Mouse (Mus musculus) embryo, embryonic 11 days (tissue): ENCODE results near the gene Map7d2.

Source experiments
- DNase-seq: peaks from one replicate; pipeline ENCODE4 v3.0.0-alpha.2; 2015

The Map7d2 gene

DNA sequence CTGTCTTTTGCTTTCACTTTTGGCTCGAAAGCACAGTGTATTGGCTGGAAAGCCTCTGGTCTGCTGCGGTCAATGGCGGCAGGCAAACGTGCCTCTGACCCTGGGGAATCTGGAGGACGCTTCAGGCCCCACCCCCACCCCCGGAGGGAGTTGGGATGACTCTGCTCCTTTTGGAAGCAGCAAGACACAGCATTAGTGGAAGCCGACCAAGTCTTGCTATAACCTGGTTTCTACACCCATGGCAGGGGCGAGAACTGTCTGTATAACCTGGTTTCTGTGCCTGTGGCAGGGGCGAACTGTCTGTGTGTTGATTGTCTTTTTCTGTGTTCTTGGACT, 96.3 kb downstream of the Map7d2 start:
- no peak for DNase-seq

DNA sequence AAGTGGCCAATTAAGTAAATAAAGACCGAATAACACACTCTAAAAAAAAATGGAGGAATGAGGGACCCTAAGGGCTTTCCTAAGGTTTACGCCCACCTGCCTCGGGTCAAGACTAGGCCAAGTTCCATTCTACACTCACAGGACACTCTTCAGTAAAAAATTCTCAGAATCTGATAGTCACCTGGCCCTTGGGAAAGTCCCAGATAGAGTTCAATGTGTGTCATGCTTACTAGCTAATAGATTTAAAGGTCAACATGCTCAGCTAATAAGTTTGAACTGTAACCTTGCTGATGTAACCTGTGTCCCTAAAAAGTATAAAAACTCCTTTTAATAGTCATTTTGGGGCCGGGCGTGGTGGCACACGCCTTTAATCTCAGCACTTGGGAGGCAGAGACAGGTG, 101.2 kb downstream of the Map7d2 start:
- no peak for DNase-seq

DNA sequence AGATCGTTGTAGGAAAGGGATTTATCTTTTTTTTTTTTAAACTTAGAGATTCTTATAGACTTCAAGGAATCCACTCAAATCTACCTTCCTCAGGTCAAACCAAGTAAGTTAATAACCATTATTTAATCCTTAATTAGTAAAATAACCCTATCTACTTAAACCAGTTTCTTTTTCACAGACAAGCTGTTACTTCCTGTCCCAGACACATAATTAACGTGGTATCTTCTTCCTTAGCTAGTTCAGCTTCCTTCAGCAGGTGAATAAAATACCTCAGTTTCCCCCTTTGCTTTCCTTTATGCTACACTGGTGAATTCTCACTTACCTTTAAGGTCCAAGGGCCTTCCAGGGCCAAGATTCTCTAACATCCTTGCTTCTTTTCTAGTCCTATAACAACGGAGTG, 107.4 kb downstream of the Map7d2 start:
- no peak for DNase-seq

DNA sequence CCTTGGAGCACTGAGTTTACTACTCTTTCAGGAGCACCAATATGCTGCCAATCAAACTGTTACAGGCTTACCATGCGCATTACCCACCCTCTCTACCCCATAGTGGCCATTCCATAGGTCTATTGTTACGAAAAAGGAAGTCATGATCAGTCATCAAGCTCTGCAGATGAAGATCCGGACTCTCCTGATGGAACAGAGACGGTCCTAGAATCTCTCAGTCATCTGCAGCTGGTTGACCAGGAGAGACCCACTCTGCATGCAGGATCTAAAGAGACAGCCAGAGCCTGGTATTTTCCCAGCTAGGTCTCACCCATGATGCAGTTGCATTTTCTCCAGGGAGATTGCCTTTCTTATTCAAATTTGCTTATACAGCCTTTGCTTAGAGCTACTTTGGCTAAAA, 108.3 kb downstream of the Map7d2 start:
- DNase-seq = no peak

DNA sequence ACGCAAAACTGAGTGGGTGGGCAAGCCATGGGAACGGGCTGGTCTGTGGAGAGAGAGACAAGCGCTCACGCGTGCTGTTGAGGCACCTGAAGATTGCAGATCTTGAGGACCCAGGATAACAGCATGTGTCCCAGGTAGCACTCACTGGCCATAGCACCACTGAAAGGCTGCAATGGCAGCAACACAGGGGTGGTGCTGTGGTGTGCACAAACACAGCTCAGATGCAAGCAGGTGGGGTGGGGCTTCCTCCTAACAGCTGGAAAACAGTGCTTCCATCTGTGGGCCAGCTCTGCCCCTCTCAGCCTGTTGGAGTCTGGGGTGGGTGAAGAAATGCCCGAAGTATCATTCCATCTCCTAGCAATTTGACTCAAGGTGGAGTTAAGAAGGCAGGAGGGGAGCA, 112.0 kb downstream of the Map7d2 start, which contains the start of gene Bclaf3:
TSS of gene Bclaf3 (plus strand) at position 301 of the 400 bp plus-strand sequence.
- DNase-seq = no peak

DNA sequence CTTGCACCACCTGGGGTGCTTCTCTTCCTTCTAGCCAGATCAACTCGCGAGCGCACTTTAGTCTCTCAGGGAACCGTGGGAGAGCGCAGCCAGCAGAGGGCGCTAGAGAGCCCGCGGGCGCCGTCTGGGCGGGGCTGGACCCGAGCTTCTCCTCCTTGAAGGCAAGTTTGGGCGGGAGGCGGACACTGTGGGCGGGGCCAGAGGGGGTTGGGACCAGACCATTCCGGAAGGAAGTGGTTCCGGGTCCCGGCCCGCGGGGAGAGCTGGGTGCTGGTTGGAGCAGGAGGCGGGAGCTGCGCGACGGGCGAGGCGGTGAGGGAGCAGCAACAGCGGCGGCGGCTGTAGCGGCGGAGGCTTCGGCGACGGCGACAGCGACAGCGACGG, 118.0 kb downstream of the Map7d2 start:
- DNase-seq = peak; percentile 94

DNA sequence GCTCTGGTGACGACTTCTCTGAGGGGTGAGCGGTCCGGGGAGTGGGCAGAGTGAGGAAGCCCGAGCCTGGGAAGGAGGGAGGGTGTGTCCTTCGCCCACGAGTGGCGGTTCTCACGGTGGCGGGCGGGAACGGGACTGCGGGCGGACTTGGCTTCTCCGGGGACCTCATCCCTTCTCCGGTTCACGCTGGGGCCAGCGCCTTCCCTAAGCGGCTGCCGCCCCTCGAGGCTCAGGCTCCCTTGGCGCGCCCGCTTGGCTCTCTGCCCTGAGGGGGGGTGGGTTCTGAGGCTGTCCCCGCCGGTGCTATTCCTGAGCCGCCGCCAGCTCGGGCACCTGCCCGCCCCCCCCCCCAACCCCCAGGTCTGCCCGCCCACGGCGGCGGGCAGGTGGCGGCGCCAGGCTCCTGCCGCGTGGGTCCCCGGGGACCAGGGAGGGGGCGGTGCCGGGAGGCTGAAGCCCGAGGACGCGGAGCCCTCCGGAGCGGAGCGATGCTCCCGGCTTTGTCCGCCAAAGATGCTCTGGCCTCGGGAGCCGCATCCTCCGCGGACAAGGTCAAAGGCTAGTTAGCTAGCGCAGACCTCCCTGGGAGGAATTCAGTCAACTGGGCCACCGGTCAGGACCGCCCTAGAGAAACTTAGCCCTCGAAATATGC, 118.6 kb downstream of the Map7d2 start:
- peak; percentile 49 for DNase-seq

DNA sequence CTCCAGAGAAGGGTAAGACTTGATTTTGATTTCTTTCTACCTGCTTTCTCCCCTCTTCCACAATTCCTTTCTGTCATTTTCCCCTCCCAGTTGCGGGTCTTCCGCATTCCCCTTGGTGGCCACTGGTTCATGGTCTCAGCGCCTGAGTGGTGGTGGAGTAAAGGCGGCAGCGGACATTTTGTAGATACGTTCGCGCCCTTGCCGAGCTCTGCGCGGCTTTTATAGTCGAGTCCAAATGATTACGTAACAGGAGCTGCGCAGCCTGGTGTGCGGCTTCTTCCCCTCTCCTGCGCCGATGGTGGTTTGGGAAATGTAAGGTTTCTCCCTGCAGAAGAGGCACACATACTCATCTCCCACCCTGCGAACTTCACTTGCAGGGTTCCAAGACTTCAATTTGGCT, 127.6 kb downstream of the Map7d2 start:
- no peak for DNase-seq

DNA sequence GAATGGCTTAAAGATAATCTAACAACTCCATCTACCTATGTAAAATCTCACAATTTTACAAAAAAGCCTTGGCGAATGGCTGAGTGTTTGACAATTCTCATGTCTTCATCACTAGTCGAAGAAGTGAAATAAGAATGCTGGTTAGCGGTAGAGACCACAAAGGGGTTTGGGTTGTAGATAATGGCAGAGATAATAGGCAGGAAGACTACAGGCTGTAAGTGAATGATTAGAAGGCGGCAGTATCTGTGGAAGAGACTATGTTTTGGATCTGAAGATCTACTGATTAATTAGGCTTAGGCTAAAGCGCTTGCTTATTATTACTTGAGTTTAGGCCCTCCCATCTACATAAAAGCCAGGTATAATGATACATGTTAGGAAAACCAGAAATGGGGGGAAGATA, 132.7 kb downstream of the Map7d2 start:
- DNase-seq = no peak
